Mouse (Mus musculus): Measurements from ENCODE around the gene Rbms1. TPM values are rescaled to one million over a fixed set of nuclear protein-coding genes. Genes with fewer than 3 reads are reported as not detected.

The Rbms1 gene
- polyA plus RNA-seq, 1 experiment from 2014 or later, result 64.7 TPM

GRCm38 (mm10) chr2:60703315-60703714 is 259.7 kb downstream of the Rbms1 start:
- no peak overlapping the region for H3K4me2 ChIP-seq (ENCODE audit: low read length)
- H3K27ac ChIP-seq (ENCODE audit: low read depth, low read length), result no peak overlapping the region
- H3K4me3 ChIP-seq (ENCODE audit: low read length), result no peak overlapping the region
- H3K9ac ChIP-seq (ENCODE audit: low read depth, low read length), result no peak overlapping the region
- WGBS, result 67% methylated on average over 4 of the region's 4 CpGs
- ATAC-seq, result no peak
- H3K9me3 ChIP-seq (ENCODE audit: control insufficient read depth, low read length), result no peaks in the 10 kb centered on the region
- H3K4me1 ChIP-seq (ENCODE audit: control insufficient read depth, insufficient read depth, low read depth, low read length), result no peaks in the 10 kb centered on the region
- no peaks in the 10 kb centered on the region for H3K36me3 ChIP-seq (ENCODE audit: control insufficient read depth, insufficient read depth, low read length)
- no peaks in the 10 kb centered on the region for H3K27me3 ChIP-seq (replicated peaks; ENCODE audit: control insufficient read depth, insufficient read depth, low read length)

DNA sequence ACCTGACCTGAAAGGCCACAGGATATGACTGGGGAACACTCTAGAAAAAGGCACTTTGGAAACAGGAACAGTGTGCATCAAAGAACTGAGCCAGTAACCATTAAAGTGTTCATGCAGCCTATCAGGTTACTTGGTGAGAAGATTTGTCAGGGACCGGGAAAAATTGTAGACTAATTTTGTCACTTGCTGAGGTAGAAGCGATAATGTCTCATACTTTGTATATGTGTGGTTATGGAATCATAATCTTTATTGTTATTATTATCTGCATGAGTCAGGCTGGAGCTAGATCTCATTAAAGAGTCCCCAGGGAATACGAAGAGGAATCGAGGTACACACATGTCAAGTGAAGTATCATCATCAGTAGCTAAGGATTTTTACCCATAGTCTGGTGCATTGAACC is 262.0 kb downstream of the Rbms1 start:
- no peaks in the 10 kb centered on the region for H3K36me3 ChIP-seq (ENCODE audit: control insufficient read depth, insufficient read depth, low read length)
- H3K9ac ChIP-seq (ENCODE audit: low read depth, low read length), result no peak overlapping the region
- WGBS, result 89% methylated on average over 4 of the region's 4 CpGs
- no peaks in the 10 kb centered on the region for H3K27me3 ChIP-seq (replicated peaks; ENCODE audit: control insufficient read depth, insufficient read depth, low read length)
- no peak overlapping the region for H3K27ac ChIP-seq (ENCODE audit: low read depth, low read length)
- H3K4me3 ChIP-seq (ENCODE audit: low read length), result no peak overlapping the region
- H3K4me2 ChIP-seq (ENCODE audit: low read length), result no peak overlapping the region
- no peak for ATAC-seq
- H3K4me1 ChIP-seq (ENCODE audit: control insufficient read depth, insufficient read depth, low read depth, low read length), result no peaks in the 10 kb centered on the region
- H3K9me3 ChIP-seq (ENCODE audit: control insufficient read depth, low read length), result no peaks in the 10 kb centered on the region

Other genes with a start within 250 kb of the Rbms1 start
- gene Itgb6, start 240.5 kb downstream of the Rbms1 start, polyA plus RNA-seq (2015; fragmentation: Nextera tagmentation; extraction: Ambion mirVana), result 0.14 and 0.19 TPM in 2 replicates